Mouse (Mus musculus) spleen, adult 2 months (tissue): ENCODE measurements at regions not wholly inside any gene's neighbourhood (a gene's known extent, or its start where the extent isn't known, plus 50 kb on each side); places are given as distances from the start of the nearest gene placed in this dataset.

ENCODE experiments used
- CTCF ChIP-seq: fragments of 200-500 bp; IDR thresholded peaks from 2 replicates; pipeline ENCODE4 v1.5.1; 2011; ENCODE audit warnings: mild to moderate bottlenecking, inconsistent platforms; ENCODE audit not compliant: insufficient read depth, insufficient read length, insufficient replicate concordance; ENCODE audit errors: extremely low read depth
- POLR2A ChIP-seq: fragments of 200-500 bp; IDR thresholded peaks from 2 replicates; pipeline ENCODE4 v1.6.1; 2011; ENCODE audit warnings: low read depth, low read length, inconsistent platforms

- TF ChIP-seq CTCF (no peak), POLR2A (no peak)
These were observed 119.7 kb downstream of the Mtx3 start for GRCm38 (mm10) chr13:92964213-92964743.
